Comparison of ENCODE assay signal across 8 mouse cellular contexts in the genomic region with DNA sequence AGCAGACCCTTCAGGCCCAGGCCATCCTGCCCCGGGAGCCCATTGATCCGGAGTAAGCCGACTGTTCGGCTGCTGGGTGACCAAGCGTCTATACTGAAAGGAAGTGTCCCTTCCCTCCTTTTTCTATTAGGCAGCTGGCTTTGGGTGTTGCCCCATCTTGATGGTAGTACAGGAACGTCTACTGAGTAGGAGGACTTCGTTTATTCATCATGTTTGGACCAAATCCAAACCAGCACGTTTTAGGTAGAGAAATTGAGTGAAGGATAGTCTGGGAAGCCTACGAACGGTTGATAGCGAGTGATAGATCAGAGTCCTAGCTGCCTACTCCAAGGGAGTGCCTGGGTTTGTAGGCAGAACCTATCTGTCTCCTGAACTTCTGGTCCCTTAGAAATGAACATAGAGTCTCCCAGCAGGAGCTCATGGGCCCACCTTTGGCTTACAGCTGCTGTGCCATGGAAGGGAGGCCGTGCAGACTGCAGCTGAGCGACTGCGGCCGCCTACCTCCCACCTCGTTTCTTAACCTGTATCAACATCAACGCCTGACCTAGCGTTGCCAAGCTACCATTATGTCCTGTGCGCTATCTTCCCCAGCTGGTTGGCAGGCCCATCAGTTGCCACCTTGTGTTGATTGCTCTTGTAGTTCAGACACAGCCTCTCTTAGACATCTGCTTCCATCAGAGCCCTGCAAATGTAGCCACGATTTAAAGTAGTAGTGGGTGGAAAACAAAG. TPM values are rescaled to one million over a fixed set of nuclear protein-coding genes. Genes with fewer than 3 reads are reported as not detected.
DNase-seq lines count a peak whose midpoint lies in the region; ATAC-seq lines count a peak whose summit lies in the region.

No protein-coding gene starts in this region.

- peak overlapping the region; percentile 74 for H3K4me3 ChIP-seq in kidney, embryonic 16.5 days (ENCODE audit: low read length)
- peak overlapping the region; percentile 73 for H3K4me3 ChIP-seq in embryonic facial prominence, embryonic 10.5 days
- peak overlapping the region; percentile 83 for H3K4me3 ChIP-seq in hindbrain, embryonic 16.5 days (ENCODE audit: low read length)
- peak overlapping the region; percentile 76 for H3K4me3 ChIP-seq in midbrain, embryonic 15.5 days

- peaks cover 38% of the 10 kb centered on the region for H3K4me1 ChIP-seq in kidney, embryonic 16.5 days (ENCODE audit: insufficient read depth, low read length)
- peaks cover 52% of the 10 kb centered on the region for H3K4me1 ChIP-seq in embryonic facial prominence, embryonic 10.5 days
- H3K4me1 ChIP-seq in hindbrain, embryonic 16.5 days (ENCODE audit: control insufficient read depth, insufficient read depth, low read depth, low read length), result peaks cover 35% of the 10 kb centered on the region
- peaks cover 49% of the 10 kb centered on the region for H3K4me1 ChIP-seq in midbrain, embryonic 15.5 days

- H3K27ac ChIP-seq in kidney, embryonic 16.5 days (ENCODE audit: low read length), result peak overlapping the region; percentile 94; the same call in 1 of the 2 replicates
- H3K27ac ChIP-seq in embryonic facial prominence, embryonic 10.5 days (replicated peaks), result peak overlapping the region; percentile 88
- H3K27ac ChIP-seq in hindbrain, embryonic 16.5 days (ENCODE audit: low read depth, low read length), result peak overlapping the region; percentile 93
- H3K27ac ChIP-seq in midbrain, embryonic 15.5 days, result peak overlapping the region; percentile 94

- ATAC-seq in kidney, embryonic 16.5 days (ENCODE audit: low FRiP score, low TSS enrichment), result no peak
- ATAC-seq in hindbrain, embryonic 16.5 days, result no peak
- no peak for ATAC-seq in midbrain, embryonic 15.5 days (replicated peaks)
- ATAC-seq in CD4-positive, CD25-positive, alpha-beta regulatory T cell, adult 4 months, result no peak

- no peak for DNase-seq in kidney, postnatal 14 days
- no peak for DNase-seq in embryonic facial prominence, embryonic 10.5 days (ENCODE audit: low spot score)
- no peak for DNase-seq in thymus, adult 18-20 months
- no peak for DNase-seq in cerebellum, adult 8-10 months

- H3K36me3 ChIP-seq in kidney, embryonic 16.5 days (ENCODE audit: insufficient read depth, low read length), result no peaks in the 10 kb centered on the region
- 0 out of 2 replicates have a peak, but pooled peaks cover 2% of the 10 kb centered on the region for H3K36me3 ChIP-seq in embryonic facial prominence, embryonic 10.5 days (replicated peaks)
- no peaks in the 10 kb centered on the region for H3K36me3 ChIP-seq in hindbrain, embryonic 16.5 days (ENCODE audit: control insufficient read depth, insufficient read depth, low read length)
- H3K36me3 ChIP-seq in midbrain, embryonic 15.5 days (replicated peaks), result no peaks in the 10 kb centered on the region

- 48% methylated on average over 20 of the region's 20 CpGs for WGBS in kidney, embryonic 16.5 days
- WGBS in embryonic facial prominence, embryonic 10.5 days, result 48% methylated on average over 20 of the region's 20 CpGs
- 45% methylated on average over 20 of the region's 20 CpGs for WGBS in hindbrain, embryonic 16.5 days
- WGBS in midbrain, embryonic 15.5 days, result 46% methylated on average over 20 of the region's 20 CpGs

- no peaks in the 10 kb centered on the region for H3K27me3 ChIP-seq in kidney, embryonic 16.5 days (ENCODE audit: insufficient read depth, low read length)
- H3K27me3 ChIP-seq in embryonic facial prominence, embryonic 10.5 days (replicated peaks; ENCODE audit: low read depth, poor library complexity, severe bottlenecking), result peaks cover 29% of the 10 kb centered on the region
- H3K27me3 ChIP-seq in hindbrain, embryonic 16.5 days (replicated peaks; ENCODE audit: control insufficient read depth, insufficient read depth, low read length), result no peaks in the 10 kb centered on the region
- no peaks in the 10 kb centered on the region for H3K27me3 ChIP-seq in midbrain, embryonic 15.5 days (replicated peaks)

- no peaks in the 10 kb centered on the region for H3K9me3 ChIP-seq in kidney, embryonic 16.5 days (ENCODE audit: low read length)
- no peaks in the 10 kb centered on the region for H3K9me3 ChIP-seq in embryonic facial prominence, embryonic 10.5 days
- no peaks in the 10 kb centered on the region for H3K9me3 ChIP-seq in hindbrain, embryonic 16.5 days (ENCODE audit: control insufficient read depth, low read length)
- H3K9me3 ChIP-seq in midbrain, embryonic 15.5 days, result no peaks in the 10 kb centered on the region

- H3K9ac ChIP-seq in kidney, embryonic 16.5 days (replicated peaks; ENCODE audit: low read length), result peak overlapping the region; percentile 71
- peak overlapping the region; percentile 84 for H3K9ac ChIP-seq in hindbrain, embryonic 16.5 days (ENCODE audit: low read depth, low read length)
- peak overlapping the region; percentile 65 for H3K9ac ChIP-seq in midbrain, embryonic 15.5 days

- peak overlapping the region; percentile 80 for H3K4me2 ChIP-seq in kidney, embryonic 16.5 days (replicated peaks; ENCODE audit: low read depth, low read length)
- peak overlapping the region; percentile 90 for H3K4me2 ChIP-seq in hindbrain, embryonic 16.5 days (ENCODE audit: low read length)
- H3K4me2 ChIP-seq in midbrain, embryonic 15.5 days, result peak overlapping the region; percentile 81

RNA-seq across cellular contexts. Expression of a gene that starts 1.0 kb away (rescaled TPM):
- 12.3 and 13.9 TPM in 2 replicates for polyA plus RNA-seq in kidney, embryonic 16.5 days (2015; fragmentation: Nextera tagmentation; extraction: Ambion mirVana)
- 11.0 and 11.9 TPM in 2 replicates for polyA plus RNA-seq in embryonic facial prominence, embryonic 10.5 days (2016; fragmentation: Nextera tagmentation; extraction: Ambion mirVana)
- 15.5 and 17.3 TPM in 2 replicates for polyA plus RNA-seq in hindbrain, embryonic 16.5 days (2015; fragmentation: Nextera tagmentation; extraction: Ambion mirVana)
- 15.4 and 15.7 TPM in 2 replicates for polyA plus RNA-seq in midbrain, embryonic 15.5 days (2015; fragmentation: Nextera tagmentation; extraction: Ambion mirVana)
- 1 to 10 TPM; 4.2 to 4.4 TPM for polyA plus RNA-seq in CD4-positive, CD25-positive, alpha-beta regulatory T cell, adult 4 months (2017; shearing (Covaris generic))

RNA-seq across cellular contexts. Expression of a gene that starts 2.8 kb away (rescaled TPM):
- polyA plus RNA-seq in kidney, embryonic 16.5 days (2015; fragmentation: Nextera tagmentation; extraction: Ambion mirVana), result 14.8 and 31.1 TPM in 2 replicates
- 26.4 and 28.0 TPM in 2 replicates for polyA plus RNA-seq in embryonic facial prominence, embryonic 10.5 days (2016; fragmentation: Nextera tagmentation; extraction: Ambion mirVana)
- polyA plus RNA-seq in hindbrain, embryonic 16.5 days (2015; fragmentation: Nextera tagmentation; extraction: Ambion mirVana), result 16.8 and 29.0 TPM in 2 replicates
- polyA plus RNA-seq in midbrain, embryonic 15.5 days (2015; fragmentation: Nextera tagmentation; extraction: Ambion mirVana), result 32.9 and 37.1 TPM in 2 replicates
- polyA plus RNA-seq in CD4-positive, CD25-positive, alpha-beta regulatory T cell, adult 4 months (2017; shearing (Covaris generic)), result 10 to 100 TPM; 23.2 to 32.8 TPM

RNA-seq across cellular contexts. Expression of a gene that starts 5.1 kb away (rescaled TPM):
- polyA plus RNA-seq in kidney, embryonic 16.5 days (2015; fragmentation: Nextera tagmentation; extraction: Ambion mirVana), result 0.52 and 0.63 TPM in 2 replicates
- polyA plus RNA-seq in embryonic facial prominence, embryonic 10.5 days (2016; fragmentation: Nextera tagmentation; extraction: Ambion mirVana), result 0.30 and 0.45 TPM in 2 replicates
- 0.50 and 0.55 TPM in 2 replicates for polyA plus RNA-seq in hindbrain, embryonic 16.5 days (2015; fragmentation: Nextera tagmentation; extraction: Ambion mirVana)
- 0.69 and 0.88 TPM in 2 replicates for polyA plus RNA-seq in midbrain, embryonic 15.5 days (2015; fragmentation: Nextera tagmentation; extraction: Ambion mirVana)
- polyA plus RNA-seq in CD4-positive, CD25-positive, alpha-beta regulatory T cell, adult 4 months (2017; shearing (Covaris generic)), result 1 to 10 TPM in 1 of 2 experiments, under 1 TPM in 1; 0.65 to 1.1 TPM

RNA-seq across cellular contexts. Expression of a gene that starts 26.4 kb away (rescaled TPM):
- polyA plus RNA-seq in kidney, embryonic 16.5 days (2015; fragmentation: Nextera tagmentation; extraction: Ambion mirVana), result 42.8 and 44.8 TPM in 2 replicates
- 37.7 and 42.0 TPM in 2 replicates for polyA plus RNA-seq in embryonic facial prominence, embryonic 10.5 days (2016; fragmentation: Nextera tagmentation; extraction: Ambion mirVana)
- polyA plus RNA-seq in hindbrain, embryonic 16.5 days (2015; fragmentation: Nextera tagmentation; extraction: Ambion mirVana), result 60.6 and 60.7 TPM in 2 replicates
- polyA plus RNA-seq in midbrain, embryonic 15.5 days (2015; fragmentation: Nextera tagmentation; extraction: Ambion mirVana), result 66.7 and 67.7 TPM in 2 replicates
- 10 to 100 TPM in 1 of 2 experiments, 1 to 10 TPM in 1; 7.8 to 12.5 TPM for polyA plus RNA-seq in CD4-positive, CD25-positive, alpha-beta regulatory T cell, adult 4 months (2017; shearing (Covaris generic))

RNA-seq across cellular contexts. Expression of a gene that starts 42.9 kb away (rescaled TPM):
- polyA plus RNA-seq in kidney, embryonic 16.5 days (2015; fragmentation: Nextera tagmentation; extraction: Ambion mirVana), result 0.50 and 0.62 TPM in 2 replicates
- 0.13 and 0.19 TPM in 2 replicates for polyA plus RNA-seq in embryonic facial prominence, embryonic 10.5 days (2016; fragmentation: Nextera tagmentation; extraction: Ambion mirVana)
- 0.55 and 1.1 TPM in 2 replicates for polyA plus RNA-seq in hindbrain, embryonic 16.5 days (2015; fragmentation: Nextera tagmentation; extraction: Ambion mirVana)
- 0.30 and 0.50 TPM in 2 replicates for polyA plus RNA-seq in midbrain, embryonic 15.5 days (2015; fragmentation: Nextera tagmentation; extraction: Ambion mirVana)
- polyA plus RNA-seq in CD4-positive, CD25-positive, alpha-beta regulatory T cell, adult 4 months (2017; shearing (Covaris generic)), result 1 to 10 TPM; 2.4 to 3.7 TPM
